Comparison of ENCODE assay signal across 10 mouse cellular contexts in the genomic region with DNA sequence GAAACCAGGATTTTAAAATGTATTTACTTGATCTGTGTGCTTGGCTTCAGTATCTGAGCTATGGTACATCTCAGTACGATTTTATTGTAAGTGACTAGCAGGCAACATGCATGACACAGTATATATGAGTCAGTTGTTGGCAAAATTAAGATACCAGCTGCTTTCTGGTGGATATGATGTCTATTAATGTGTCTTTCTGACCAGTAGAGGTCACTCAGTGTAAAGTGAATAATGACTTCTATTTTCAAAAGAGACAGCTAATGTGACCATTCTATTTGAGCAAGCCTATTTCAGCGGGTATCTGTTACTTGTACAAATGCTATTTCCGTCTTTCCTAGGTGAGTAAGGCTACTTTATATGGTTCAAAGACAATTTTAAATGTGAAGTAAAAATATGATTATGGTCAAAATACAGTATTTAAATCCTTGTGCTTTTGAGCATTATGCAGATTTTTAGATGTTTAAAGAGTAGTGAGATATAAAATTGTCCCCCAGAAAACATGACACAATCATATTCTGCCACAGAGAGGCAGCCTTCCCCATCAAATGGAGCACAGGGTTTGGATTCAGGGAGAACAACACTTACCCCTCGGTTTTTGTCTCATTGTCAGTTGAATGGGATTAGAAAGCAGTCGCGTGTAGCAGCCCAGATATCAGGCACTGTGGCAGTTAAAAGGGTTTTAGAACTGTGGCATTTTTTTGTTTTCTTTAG.
A peak's percentile ranks its signal among the peaks of the same experiment; 100 is the strongest.
DNase-seq lines count a peak whose midpoint lies in the region; TF ChIP-seq lines count a peak whose summit lies in the region.
"Had no signal": no experiment of that assay in that cellular context is flagged by ENCODE, and none has a peak within 500 bp of the region (broad histone marks: within the 10 kb centered on the region; RNA-seq: fewer than 3 reads in every experiment).

No protein-coding gene starts in this region.

- no peaks in the 10 kb centered on the region for H3K27me3 ChIP-seq in MEL (ENCODE audit: control insufficient read depth in 1 of 2, insufficient read depth in 2 of 2, low read length in 2 of 2)
- H3K27me3 ChIP-seq: embryonic facial prominence, embryonic 12.5 days; limb, embryonic 15.5 days; stomach, embryonic 15.5 days had no signal

- H3K9me3 ChIP-seq in MEL (replicated peaks; ENCODE audit: insufficient read depth, low read length), result no peaks in the 10 kb centered on the region
- H3K9me3 ChIP-seq: embryonic facial prominence, embryonic 12.5 days; limb, embryonic 15.5 days; stomach, embryonic 15.5 days had no signal

- TF ChIP-seq POLR2A in MEL (IDR thresholded peaks at IDR 0.05; ENCODE audit: control insufficient read depth in 1 of 2, insufficient read depth in 1 of 2, low read depth in 1 of 2, low read length in 2 of 2, poor library complexity in 1 of 2), result no peak

- no peak for TF ChIP-seq EP300 in MEL (IDR thresholded peaks at IDR 0.05; ENCODE audit: low read depth in 1 of 2, low read length in 2 of 2)

- H3K4me3 ChIP-seq in MEL (ENCODE audit: control insufficient read depth in 1 of 2, insufficient read depth in 1 of 2, low read depth in 2 of 2, low read length in 2 of 2), result no peak overlapping the region
- H3K4me3 ChIP-seq: embryonic facial prominence, embryonic 12.5 days; limb, embryonic 15.5 days; stomach, embryonic 15.5 days had no signal

- TF ChIP-seq RAD21 in MEL (IDR thresholded peaks at IDR 0.05; ENCODE audit: low read depth, low read length), result peak; percentile 70

- peak; percentile 29 for DNase-seq in A20 (ENCODE audit: low read depth, low spot score)
- peak; percentile 45 for DNase-seq in MEL (ENCODE audit: low read depth, low spot score)
- peak; percentile 14 for DNase-seq in embryo, embryonic 11.5 days (ENCODE audit: low read depth, low spot score)
- peak; percentile 10 to 62 for DNase-seq in layer of hippocampus, postnatal 14 days (ENCODE audit: low spot score in 2 of 2)
- DNase-seq in urinary bladder, postnatal 4 days (ENCODE audit: low spot score in 2 of 2), result no peak
- no peak for DNase-seq in adrenal gland, postnatal 10 days
- no peak for DNase-seq in ovary, postnatal 10 days (ENCODE audit: low spot score)

- H3K36me3 ChIP-seq in MEL (ENCODE audit: control insufficient read depth in 1 of 2, insufficient read depth in 2 of 2, low read length in 2 of 2), result no peaks in the 10 kb centered on the region
- H3K36me3 ChIP-seq: embryonic facial prominence, embryonic 12.5 days; limb, embryonic 15.5 days; stomach, embryonic 15.5 days had no signal

- H3K9ac ChIP-seq in MEL (ENCODE audit: control insufficient read depth, low read depth, low read length, poor library complexity, severe bottlenecking), result no peak overlapping the region
- H3K9ac ChIP-seq: embryonic facial prominence, embryonic 12.5 days; limb, embryonic 15.5 days; stomach, embryonic 15.5 days had no signal

- TF ChIP-seq CTCF in MEL (IDR thresholded peaks at IDR 0.05 in 2 of 3, conservative IDR thresholded peaks at IDR 0.05 in 1 of 3; ENCODE audit: control insufficient read depth in 1 of 3, insufficient read depth in 1 of 3, low read depth in 2 of 3, low read length in 3 of 3, poor library complexity in 1 of 3, severe bottlenecking in 1 of 3), result peak in 1 of 3 experiments; percentile 60; a peak in 2 of 6 replicates

- no peaks in the 10 kb centered on the region for H3K4me1 ChIP-seq in MEL (ENCODE audit: control insufficient read depth in 1 of 2, insufficient read depth in 2 of 2, low read length in 2 of 2)
- H3K4me1 ChIP-seq: embryonic facial prominence, embryonic 12.5 days; limb, embryonic 15.5 days; stomach, embryonic 15.5 days had no signal

- H3K79me2 ChIP-seq in MEL (ENCODE audit: control insufficient read depth, insufficient read depth, low read length, poor library complexity), result no peaks in the 10 kb centered on the region

- H3K27ac ChIP-seq in MEL (ENCODE audit: control insufficient read depth, low read depth, low read length), result no peak overlapping the region
- H3K27ac ChIP-seq: embryonic facial prominence, embryonic 12.5 days; limb, embryonic 15.5 days; stomach, embryonic 15.5 days had no signal

TF ChIP-seq in MEL, 35 proteins besides CTCF, POLR2A, EP300 and RAD21:
- TF ChIP-seq NELFE (IDR thresholded peaks at IDR 0.05; ENCODE audit: low read depth, low read length), result no peak
- TF ChIP-seq POLR2AphosphoS5 (IDR thresholded peaks at IDR 0.05; ENCODE audit: borderline replicate concordance, low read depth, low read length), result no peak
- TF ChIP-seq CHD1 (IDR thresholded peaks at IDR 0.05; ENCODE audit: low read depth, low read length), result no peak
- no peak for TF ChIP-seq TCF12 (IDR thresholded peaks at IDR 0.05; ENCODE audit: low read depth, low read length)
- no peak for TF ChIP-seq ZNF384 (IDR thresholded peaks at IDR 0.05; ENCODE audit: low read depth, low read length)
- TF ChIP-seq MAFK (IDR thresholded peaks at IDR 0.05; ENCODE audit: borderline replicate concordance, low read depth, low read length), result no peak
- peak; percentile 72 for TF ChIP-seq ZC3H11A (IDR thresholded peaks at IDR 0.05; ENCODE audit: low read depth, low read length)
- TF ChIP-seq MAZ (IDR thresholded peaks at IDR 0.05; ENCODE audit: low read depth, low read length), result no peak
- no peak for TF ChIP-seq MYC (IDR thresholded peaks at IDR 0.05; ENCODE audit: low read depth, low read length)
- no peak for TF ChIP-seq TBP (IDR thresholded peaks at IDR 0.05; ENCODE audit: low read depth, low read length)
- no peak for TF ChIP-seq CHD2 (IDR thresholded peaks at IDR 0.05; ENCODE audit: low read length)
- peak; percentile 66 for TF ChIP-seq SMC3 (IDR thresholded peaks at IDR 0.05; ENCODE audit: low read depth, low read length)
- no peak for TF ChIP-seq ZMIZ1 (IDR thresholded peaks at IDR 0.05; ENCODE audit: low read depth, low read length)
- TF ChIP-seq SIN3A (IDR thresholded peaks at IDR 0.05; ENCODE audit: low read length), result no peak

Comparison
In these comparisons a context has a peak if more than half of its experiments do, and no peak if none do; other contexts are left out.
1. DNase-seq: peak in A20 (single experiment), MEL (single experiment), embryo, embryonic 11.5 days (single experiment) and layer of hippocampus, postnatal 14 days (2 of 2); none in urinary bladder, postnatal 4 days (0 of 2), adrenal gland, postnatal 10 days (single experiment) and ovary, postnatal 10 days (single experiment).